Mouse (Mus musculus) right cerebral cortex, adult 2 months (tissue): Measurements from ENCODE around the gene Akap11.
"Not testable (repeated sequence)": the region's sequence is repeated elsewhere in the genome, so short reads cannot be mapped to it uniquely, and the experiment has no call there.

Experiments
- DNase-seq, 2 experiments: peaks; one replicate each; pipeline ENCODE4 v3.0.0; 2021 to 2022; ENCODE audit warnings: low spot score in 2 of 2

The Akap11 gene

GRCm38 (mm10) chr14:78536281-78537165, at the start of gene Akap11:
TSS of gene Akap11 (minus strand) at chr14:78536808.
- DNase-seq, result peak; percentile 94 to 95

- DNase-seq, result peak; percentile 76
These were observed 47.6 kb upstream of the Akap11 start for GRCm38 (mm10) chr14:78584222-78584621.

GRCm38 (mm10) chr14:78583168-78583567, 46.6 kb upstream of the Akap11 start:
- DNase-seq, result no peak

DNA sequence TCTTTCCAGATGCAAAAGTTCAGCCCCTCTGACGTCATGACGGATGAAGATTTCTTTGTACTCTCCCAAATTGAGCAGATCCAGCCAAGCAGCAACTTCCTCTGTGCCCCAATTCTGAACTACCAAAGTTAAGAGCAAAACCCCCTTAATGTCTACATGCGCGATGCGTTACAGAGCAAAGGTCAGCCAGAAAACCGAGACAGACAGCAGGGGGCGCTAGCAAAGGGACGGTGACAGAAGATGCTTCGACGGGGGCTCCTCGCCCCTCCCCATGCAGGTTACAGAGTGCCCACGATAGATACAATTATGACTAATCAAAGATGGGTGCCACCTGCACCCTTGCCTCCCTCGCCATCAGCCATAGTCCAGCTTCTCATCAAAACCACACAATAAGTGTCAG, 39.3 kb upstream of the Akap11 start:
- no peak for DNase-seq

- no peak for DNase-seq
These were observed 31.8 kb upstream of the Akap11 start for GRCm38 (mm10) chr14:78568410-78568809.

- no peak for DNase-seq
These were observed 29.8 kb upstream of the Akap11 start for GRCm38 (mm10) chr14:78566431-78566830.

DNA sequence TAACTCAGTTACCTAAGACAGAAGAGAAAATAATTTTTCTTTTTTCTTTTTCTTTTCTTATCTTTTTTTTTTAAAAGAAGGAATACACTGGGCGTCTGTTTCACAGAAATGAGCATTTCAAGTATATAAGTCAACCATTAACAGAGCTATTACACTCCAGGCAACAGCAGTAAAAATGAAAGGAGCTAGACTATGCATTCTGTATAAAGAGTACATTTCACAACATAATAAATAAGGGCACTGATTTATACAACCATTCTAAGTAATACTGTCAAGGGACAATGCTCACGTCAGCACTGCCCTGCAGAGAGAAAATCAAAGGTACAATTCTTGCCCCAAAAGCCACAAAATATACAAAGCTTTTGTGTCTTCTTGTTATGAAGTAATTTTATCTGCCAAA, 27.7 kb upstream of the Akap11 start:
- no peak for DNase-seq

DNA sequence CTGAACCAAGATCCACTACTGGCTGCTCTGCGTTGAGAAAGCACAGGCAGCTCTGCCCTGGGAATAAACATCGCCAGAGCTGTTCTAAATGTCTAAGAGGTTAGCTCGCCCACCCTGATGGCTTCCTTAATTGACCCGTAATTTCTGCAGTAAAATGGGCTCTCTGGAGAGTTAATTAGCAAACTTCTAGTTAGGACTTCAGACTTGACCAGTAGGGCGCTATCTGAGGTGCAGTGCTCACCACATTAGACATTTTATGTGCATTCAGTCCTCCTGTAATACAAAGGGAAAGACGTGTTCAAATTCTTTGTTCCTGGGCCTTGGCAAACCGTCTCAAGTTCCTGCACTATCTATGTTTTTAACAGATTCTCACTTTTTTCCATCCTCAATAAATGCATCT, 26.6 kb upstream of the Akap11 start:
- DNase-seq, result no peak

GRCm38 (mm10) chr14:78562121-78562520, 25.5 kb upstream of the Akap11 start:
- no peak for DNase-seq

DNA sequence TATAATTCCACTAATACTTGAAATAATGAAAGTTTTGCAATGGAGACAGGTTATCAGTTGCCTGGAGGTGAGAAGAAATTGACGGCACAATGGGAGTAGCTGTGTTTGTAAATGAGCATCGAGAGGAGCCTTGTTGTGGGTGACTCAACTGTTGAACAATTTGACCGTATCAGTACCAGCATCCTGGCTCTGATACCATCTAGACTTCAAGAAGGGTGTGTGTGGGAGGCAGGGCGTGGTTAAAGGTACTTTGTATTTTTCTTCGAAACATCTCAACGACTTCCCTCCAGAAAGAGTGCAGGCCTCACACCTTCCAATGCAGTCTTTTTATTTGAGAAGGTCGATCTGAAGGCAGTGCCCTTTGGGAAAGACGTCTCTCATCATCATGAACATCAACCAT, 22.4 kb upstream of the Akap11 start:
- DNase-seq, result no peak

GRCm38 (mm10) chr14:78554830-78555229, 18.2 kb upstream of the Akap11 start:
- not testable (repeated sequence) for DNase-seq

DNA sequence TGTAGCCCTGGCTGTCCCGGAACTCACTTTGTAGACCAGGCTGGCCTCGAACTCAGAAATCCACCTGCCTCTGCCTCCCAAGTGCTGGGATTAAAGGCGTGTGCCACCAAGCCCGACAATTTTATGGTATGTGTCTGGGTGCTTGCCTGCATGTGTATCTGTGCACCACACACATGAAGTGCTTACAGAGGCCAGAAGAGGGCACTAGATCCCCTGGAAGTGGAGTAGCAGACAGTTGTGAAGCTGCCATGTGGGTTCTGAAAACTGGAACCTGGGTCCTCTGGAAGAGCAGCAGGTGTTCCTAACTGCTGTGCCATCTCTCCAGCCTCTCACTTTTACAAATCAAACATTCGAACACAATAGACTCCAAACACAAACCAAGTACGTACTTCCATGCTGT, 17.1 kb upstream of the Akap11 start:
- no peak for DNase-seq

DNA sequence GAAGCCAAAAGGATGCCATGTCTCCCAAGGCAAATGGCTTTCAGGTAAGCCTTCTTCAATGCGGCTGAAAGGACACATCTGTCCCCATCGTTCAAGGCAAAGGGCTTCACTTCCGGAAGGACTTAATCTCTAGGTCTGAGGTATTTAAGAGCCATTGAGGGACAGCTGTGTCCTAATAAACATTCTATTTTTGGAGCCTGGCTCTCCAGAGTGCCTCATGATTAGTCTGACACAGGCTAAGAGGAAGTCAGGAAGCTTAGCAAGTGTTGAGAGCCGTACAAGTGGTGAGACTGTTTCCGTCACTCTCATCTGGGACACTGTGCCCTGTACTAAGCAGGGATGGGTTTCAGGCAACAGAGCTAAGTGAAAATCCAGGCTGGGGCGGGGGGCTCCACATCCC, 12.2 kb upstream of the Akap11 start:
- DNase-seq, result no peak

- DNase-seq, result no peak
These were observed 4.7 kb upstream of the Akap11 start for GRCm38 (mm10) chr14:78541319-78541718.

DNA sequence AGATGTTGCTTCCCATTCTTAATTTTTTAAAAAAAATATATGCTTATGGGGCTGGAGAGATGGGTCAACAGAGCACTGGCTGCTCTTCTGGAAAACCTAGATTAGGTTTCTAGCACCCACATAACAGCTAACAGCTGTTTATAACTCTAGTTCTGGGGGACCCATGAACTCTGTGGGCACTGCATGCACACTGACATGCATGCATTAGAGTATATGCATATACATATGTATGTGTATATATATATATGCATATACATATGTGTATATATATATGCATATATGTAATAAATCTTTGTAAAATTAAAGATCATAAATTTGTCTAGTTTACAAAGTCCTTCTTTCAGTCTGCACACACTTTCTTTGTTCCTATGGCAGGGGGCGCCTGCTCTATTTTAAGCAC, 3.2 kb upstream of the Akap11 start:
- DNase-seq, result no peak

DNA sequence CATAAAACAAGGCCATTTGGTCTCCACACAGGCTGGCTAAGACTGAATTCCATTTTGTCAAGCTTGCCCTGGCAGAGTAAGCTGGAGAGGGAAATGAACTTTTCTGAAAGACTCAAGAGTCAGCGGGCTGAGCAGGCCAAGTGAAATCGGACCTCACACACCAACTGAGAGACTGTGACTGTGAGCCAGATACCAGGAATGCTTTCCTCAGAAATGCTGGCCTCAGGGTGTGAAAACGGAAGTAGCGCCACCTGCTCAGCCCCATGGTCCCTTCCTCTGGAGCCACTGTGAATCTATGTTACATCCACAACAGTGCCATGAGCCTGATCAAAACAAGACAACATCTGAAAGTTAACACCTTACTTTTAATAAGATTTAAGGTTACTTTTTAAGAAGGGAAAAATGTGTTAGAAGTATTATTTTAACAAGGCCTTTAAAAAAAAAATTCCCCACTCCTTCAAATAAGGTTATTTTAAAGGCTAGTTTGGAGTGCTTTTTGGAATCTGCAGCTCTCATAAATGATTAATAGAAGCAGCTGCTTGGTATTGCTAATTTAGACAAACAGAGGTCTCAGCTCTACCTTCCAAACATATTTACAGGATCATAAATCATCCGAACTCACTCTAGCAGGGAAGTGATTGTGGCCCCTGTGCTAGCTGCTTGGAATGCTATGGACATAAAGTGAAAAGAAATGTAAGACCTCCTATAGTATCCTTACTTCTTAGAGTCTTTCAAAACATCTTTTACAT, 2.1 kb upstream of the Akap11 start:
- DNase-seq, result no peak

GRCm38 (mm10) chr14:78537551-78537950, 943 bp upstream of the Akap11 start:
- peak; percentile 23 to 48 for DNase-seq

DNA sequence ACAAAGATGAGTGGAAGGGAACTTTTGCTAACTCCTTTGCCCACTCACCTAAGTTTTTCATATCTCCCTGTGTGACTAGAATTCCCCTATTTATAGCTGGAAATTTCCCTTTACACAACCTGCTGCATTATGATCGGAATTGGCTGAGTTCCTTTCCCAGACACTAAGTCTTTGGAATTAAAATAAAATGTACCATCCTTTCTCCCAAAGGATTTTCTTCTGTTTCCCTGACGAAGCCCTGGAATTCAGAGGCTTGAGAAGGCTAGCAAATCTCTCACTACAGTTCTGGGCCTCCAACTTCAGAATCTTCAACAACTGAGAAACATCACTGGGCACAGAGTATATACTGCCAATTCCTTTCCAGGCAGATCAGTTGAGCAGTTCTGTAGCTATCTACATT, 1.2 kb downstream of the Akap11 start:
- no peak for DNase-seq

DNA sequence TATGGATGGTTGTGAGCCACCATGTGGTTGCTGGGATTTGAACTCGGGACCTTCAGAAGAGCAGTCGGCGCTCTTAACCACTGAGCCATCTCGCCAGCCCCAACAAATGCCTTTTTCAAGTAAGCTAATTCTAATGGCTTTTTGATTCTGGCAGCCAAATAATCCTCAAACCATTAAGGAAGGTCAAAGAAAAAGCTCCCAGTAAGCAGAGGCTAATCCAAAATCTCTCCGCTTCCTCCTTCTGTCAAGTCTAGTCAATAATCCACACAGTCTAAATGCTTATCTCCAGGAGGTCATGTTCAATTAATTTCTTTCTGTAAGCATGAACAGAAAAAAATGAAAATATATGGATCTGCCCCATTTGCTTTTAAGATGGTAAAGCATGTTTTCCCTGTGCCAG, 2.0 kb downstream of the Akap11 start:
- no peak for DNase-seq

- no peak for DNase-seq
These were observed 2.9 kb downstream of the Akap11 start for GRCm38 (mm10) chr14:78533701-78534100.

DNA sequence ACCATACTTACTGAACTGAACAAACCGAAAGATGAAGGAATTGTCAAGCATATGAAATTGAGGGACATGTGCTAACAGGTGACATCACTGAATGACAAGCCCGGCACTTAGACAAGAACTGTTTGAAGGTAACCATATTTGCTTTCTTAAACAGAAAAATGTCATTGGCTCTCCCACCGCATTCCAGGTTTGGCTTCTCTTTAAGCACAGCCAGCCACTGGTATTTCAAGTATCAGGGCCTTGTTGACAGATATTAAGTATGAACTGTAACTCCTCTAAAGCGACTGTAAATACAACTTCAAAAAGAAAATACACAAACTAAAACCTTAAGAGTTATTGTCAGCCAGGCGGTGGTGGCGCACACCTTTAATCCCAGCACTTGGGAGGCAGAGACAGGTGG, 4.3 kb downstream of the Akap11 start:
- no peak for DNase-seq

DNA sequence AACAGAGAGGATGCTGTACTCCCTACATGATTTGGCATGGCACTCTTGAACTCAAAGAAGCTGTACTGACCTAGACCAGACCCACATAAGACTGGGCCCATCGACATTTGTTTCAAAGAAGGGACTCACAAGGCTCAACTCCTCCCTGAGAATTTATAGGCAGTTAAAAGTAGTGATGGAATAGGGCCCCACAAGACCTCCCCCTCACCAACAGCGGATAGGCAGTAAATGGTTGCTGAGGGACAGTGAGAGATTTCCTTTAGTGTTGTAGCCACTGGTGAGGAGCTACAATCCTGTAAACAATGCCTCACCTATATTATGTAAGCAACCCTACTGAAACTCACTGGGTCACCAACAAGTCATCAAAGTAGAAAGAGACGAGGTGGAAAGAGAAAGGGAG, 6.4 kb downstream of the Akap11 start:
- no peak for DNase-seq
